Mouse (Mus musculus) G1E (cell line): ENCODE measurements around the gene Azin2.

Experiments
- CTCF ChIP-seq: IDR thresholded peaks from 2 replicates; pipeline ENCODE4 v1.5.1; 2012; ENCODE audit warnings: low read depth, low read length, inconsistent platforms, mixed read lengths
- GATA1 ChIP-seq: IDR thresholded peaks from 2 replicates; pipeline ENCODE4 v1.6.1; 2012; ENCODE audit warnings: borderline replicate concordance, low read length, inconsistent platforms, mixed read lengths
- GATA2 ChIP-seq: IDR thresholded peaks from 2 replicates; pipeline ENCODE4 v1.6.1; 2012; ENCODE audit warnings: low read depth, low read length, inconsistent platforms, borderline replicate concordance
- TAL1 ChIP-seq: conservative IDR thresholded peaks from 2 replicates; pipeline ENCODE4 v1.6.1; 2012; ENCODE audit warnings: low read depth, low read length, inconsistent platforms, mixed read lengths

DNA sequence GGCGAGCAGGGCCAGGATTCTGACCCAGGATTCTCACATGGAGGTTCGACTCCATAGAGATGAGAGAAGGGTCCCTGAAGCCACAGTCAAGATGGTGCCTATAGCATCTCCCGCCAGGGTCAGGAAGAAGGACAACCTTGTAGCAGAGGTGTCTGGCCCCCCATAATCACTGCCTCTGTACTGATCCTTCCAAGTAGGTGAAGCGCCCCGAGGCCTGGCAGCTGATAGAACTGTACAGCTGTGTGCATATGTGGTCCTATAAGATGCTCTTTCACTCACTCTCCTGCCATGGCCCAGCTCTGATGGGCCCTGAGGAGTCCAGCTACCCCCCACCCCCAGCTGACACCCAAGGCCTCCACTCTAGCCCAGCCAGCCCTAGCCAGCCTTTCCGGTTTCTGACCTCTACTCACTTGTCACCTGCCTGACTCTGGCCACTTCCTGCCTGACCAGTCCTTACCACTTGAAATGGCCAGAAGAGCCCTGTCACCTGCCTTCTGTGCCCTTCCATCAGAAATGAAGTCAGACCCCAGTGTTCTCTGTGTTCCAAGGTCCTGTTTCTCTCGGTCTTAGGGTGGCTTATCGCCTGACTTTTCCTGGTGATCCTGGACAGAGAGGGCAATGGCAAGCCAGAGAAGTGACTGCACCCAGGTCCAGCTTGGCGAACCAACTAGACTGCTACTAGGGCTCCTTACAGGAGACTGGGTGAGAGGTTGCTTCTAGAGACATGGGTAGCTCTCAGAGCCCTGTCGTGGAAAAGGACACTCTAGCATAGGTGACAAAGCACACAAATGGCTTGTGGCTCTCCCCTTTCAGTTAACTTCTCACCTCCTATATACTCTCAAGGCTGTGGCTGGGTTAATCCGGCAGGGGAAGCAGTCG is 72.3 kb downstream of the Azin2 start:
- no peak for TF ChIP-seq GATA1
- TF ChIP-seq CTCF, result no peak
- no peak for TF ChIP-seq TAL1
- TF ChIP-seq GATA2, result no peak
